Mouse (Mus musculus): ENCODE results near the gene Armc3. TPM values are rescaled to one million over a fixed set of nuclear protein-coding genes. Genes with fewer than 3 reads are reported as not detected.

Gene Armc3
- not detected in 2 replicates for total RNA-seq (2021)
- long read RNA-seq, partial matches to known transcripts: 0 of 1 reads
- long read RNA-seq, other reads (novel, unspliced or antisense): 1 of 1 reads

- DNase-seq: peak; percentile 30
Observed at GRCm38 (mm10) chr2:19198452-19199365, at the start of gene Armc3. Gene Armc3 (plus strand): TSS chr2:19199302.

- no peak for DNase-seq
Observed at GRCm38 (mm10) chr2:19152687-19153086, 46.4 kb upstream of the Armc3 start.

GRCm38 (mm10) chr2:19156176-19156575 lies 42.9 kb upstream of the Armc3 start:
- DNase-seq: no peak

GRCm38 (mm10) chr2:19159539-19159938 lies 39.6 kb upstream of the Armc3 start:
- no peak for DNase-seq

- no peak for DNase-seq
Observed at GRCm38 (mm10) chr2:19160368-19161114, 38.6 kb upstream of the Armc3 start.

- DNase-seq: no peak
Observed at GRCm38 (mm10) chr2:19164234-19164633, 34.9 kb upstream of the Armc3 start.

GRCm38 (mm10) chr2:19176827-19177236 lies 22.3 kb upstream of the Armc3 start:
- DNase-seq: no peak

GRCm38 (mm10) chr2:19199366-19199853 lies 308 bp downstream of the Armc3 start:
- no peak for DNase-seq

GRCm38 (mm10) chr2:19200112-19200511 lies 1.0 kb downstream of the Armc3 start:
- DNase-seq: no peak

- DNase-seq: no peak
Observed at GRCm38 (mm10) chr2:19201682-19202081, 2.6 kb downstream of the Armc3 start.

GRCm38 (mm10) chr2:19234305-19234704 lies 35.2 kb downstream of the Armc3 start:
- no peak for DNase-seq

- DNase-seq: no peak
Observed at GRCm38 (mm10) chr2:19235193-19235592, 36.1 kb downstream of the Armc3 start.

GRCm38 (mm10) chr2:19235614-19236013 lies 36.5 kb downstream of the Armc3 start:
- no peak for DNase-seq

- DNase-seq: no peak
Observed at GRCm38 (mm10) chr2:19238771-19239170, 39.7 kb downstream of the Armc3 start.

GRCm38 (mm10) chr2:19249611-19250010 lies 50.5 kb downstream of the Armc3 start:
- no peak for DNase-seq

- DNase-seq: no peak
Observed at GRCm38 (mm10) chr2:19255037-19255436, 55.9 kb downstream of the Armc3 start.

GRCm38 (mm10) chr2:19257255-19257654 lies 58.2 kb downstream of the Armc3 start:
- DNase-seq: no peak

GRCm38 (mm10) chr2:19260399-19260798 lies 61.3 kb downstream of the Armc3 start:
- no peak for DNase-seq

GRCm38 (mm10) chr2:19263375-19263774 lies 64.3 kb downstream of the Armc3 start:
- DNase-seq: peak; percentile 9

GRCm38 (mm10) chr2:19265834-19266233 lies 66.7 kb downstream of the Armc3 start:
- DNase-seq: no peak

GRCm38 (mm10) chr2:19267396-19267795 lies 68.3 kb downstream of the Armc3 start:
- DNase-seq: no peak

- peak; percentile 2 for DNase-seq
Observed at GRCm38 (mm10) chr2:19269955-19270354, 70.9 kb downstream of the Armc3 start.

- DNase-seq: no peak
Observed at GRCm38 (mm10) chr2:19270709-19271120, 71.6 kb downstream of the Armc3 start.
